Mouse (Mus musculus): Measurements from ENCODE around the gene Tardbp. TPM values are rescaled to one million over a fixed set of nuclear protein-coding genes. Genes with fewer than 3 reads are reported as not detected.

Tardbp gene
- total RNA-seq, 4 experiments from 2014 or later, result 216 to 285 (median 243) TPM

Other genes starting within 250 kb of the Tardbp start
- 10 to 100 TPM; 17.1 to 20.4 (median 17.8) TPM for gene Ubiad1, start 182.2 kb downstream of the Tardbp start, total RNA-seq (2022)
- 10 to 100 TPM; 74.2 to 82.1 (median 79.3) TPM for gene Mtor, start 178.4 kb downstream of the Tardbp start, total RNA-seq (2022)
- gene Angptl7, start 126.6 kb downstream of the Tardbp start, total RNA-seq (2022), result 1 to 10 TPM in 3 of 4 experiments, under 1 TPM in 1; 0.87 to 2.9 (median 1.4) TPM
- gene Exosc10, start 68.6 kb downstream of the Tardbp start, total RNA-seq (2022), result 10 to 100 TPM; 42.4 to 58.8 (median 51.5) TPM
- gene Srm, start 35.5 kb downstream of the Tardbp start, total RNA-seq (2022), result 10 to 100 TPM; 67.4 to 91.6 (median 76.2) TPM
- 1 to 10 TPM; 1.5 to 2.6 (median 1.6) TPM for gene Masp2, start 24.5 kb downstream of the Tardbp start, total RNA-seq (2022)
- gene Gm572, start 16.3 kb upstream of the Tardbp start, total RNA-seq (2022), result not detected
- 10 to 100 TPM in 2 of 4 experiments, 1 to 10 TPM in 2; 5.3 to 14.4 (median 9.8) TPM for gene Casz1, start 177.4 kb upstream of the Tardbp start, total RNA-seq (2022)